Mouse (Mus musculus): Measurements from ENCODE around the gene Mn1.

Gene Mn1

DNA sequence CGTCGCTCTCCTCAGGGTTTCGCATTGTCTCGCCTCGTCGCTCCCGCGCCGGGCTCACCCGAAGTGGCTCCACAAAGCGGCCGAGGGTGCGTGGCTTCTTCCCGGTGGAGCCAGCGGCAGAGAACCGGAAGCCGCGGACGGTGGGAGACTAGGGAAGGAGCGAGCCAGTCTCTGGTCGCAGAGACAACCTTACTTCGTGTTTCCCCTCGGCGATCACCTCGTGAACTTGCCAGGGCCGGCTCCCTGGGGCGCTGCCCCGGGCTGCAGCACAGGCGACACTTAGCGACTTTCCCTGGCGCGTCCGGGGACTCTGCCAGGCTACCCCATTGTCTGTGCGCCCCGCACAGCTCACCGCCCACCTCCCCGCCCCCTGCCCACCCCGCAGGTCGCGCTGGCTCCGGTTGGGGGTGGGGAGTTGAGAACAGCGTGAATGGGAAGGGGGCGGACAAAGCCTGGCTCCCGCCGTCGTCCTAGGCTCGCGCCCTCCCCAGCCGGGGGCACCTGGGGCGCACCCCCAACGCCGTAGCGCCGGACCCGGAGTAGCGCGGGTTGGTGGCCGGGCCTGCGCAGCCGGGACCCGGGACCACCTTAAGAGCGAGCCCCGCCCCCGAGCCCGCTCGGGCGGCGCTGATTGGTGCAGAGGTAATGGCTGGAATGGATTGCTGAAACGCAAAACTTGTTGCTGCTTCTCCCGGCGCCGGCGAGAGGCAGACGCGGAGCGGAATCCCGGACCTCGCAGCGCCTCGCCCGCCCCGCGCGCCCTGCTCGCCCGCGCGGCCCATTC, at the start of gene Mn1:
Gene Mn1 (plus strand): TSS at position 772 of the 784 bp plus-strand sequence.
- DNase-seq (ENCODE audit: low read depth): no peak

DNA sequence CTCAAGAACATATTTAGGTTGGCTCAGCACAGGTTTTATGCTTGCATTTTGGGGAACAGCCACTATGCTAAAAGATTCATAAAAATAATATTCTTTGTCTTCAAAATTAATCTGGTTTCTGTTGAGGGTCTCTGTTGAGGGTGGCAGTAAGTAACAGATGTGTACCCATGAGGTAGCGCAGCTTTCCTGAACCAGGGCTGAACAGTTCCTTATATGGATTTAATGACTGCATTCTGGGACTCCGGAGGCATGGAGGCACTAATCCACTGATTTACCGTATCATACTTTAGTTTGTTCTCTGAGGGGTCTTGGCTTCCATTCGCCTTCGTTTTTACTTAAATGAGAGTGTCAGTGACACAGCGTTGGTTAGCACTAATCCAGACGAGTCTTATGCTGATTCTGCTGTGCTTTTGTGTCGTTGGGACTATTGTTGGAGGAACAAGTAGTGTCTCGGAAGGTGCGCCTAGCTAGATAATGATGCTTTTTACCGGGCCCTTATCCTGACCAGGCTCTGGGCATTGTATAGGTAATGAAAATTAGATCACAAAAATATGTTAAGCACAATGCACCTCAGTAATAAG, 49.1 kb upstream of the Mn1 start:
- no peak for DNase-seq (ENCODE audit: low read depth)

DNA sequence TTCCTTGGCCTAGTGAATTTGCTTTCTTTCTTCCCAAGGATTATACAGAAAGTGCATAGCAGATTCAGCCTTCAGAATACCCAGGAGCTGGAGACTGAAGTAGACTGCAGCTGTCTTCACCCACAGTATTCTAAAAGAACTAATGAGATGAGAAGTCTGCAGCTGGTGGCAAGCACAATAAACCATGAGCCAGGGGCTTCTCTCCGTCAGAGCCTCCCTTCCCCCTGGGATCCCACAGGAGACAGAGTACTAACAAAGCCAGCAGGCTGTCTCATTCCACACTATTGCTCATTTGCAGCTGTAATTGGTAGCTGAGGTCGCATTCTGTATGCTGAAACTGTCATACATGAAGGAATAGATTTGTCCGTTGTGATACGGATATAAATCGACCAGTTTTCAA, 48.6 kb upstream of the Mn1 start:
- DNase-seq (ENCODE audit: low read depth): no peak

DNA sequence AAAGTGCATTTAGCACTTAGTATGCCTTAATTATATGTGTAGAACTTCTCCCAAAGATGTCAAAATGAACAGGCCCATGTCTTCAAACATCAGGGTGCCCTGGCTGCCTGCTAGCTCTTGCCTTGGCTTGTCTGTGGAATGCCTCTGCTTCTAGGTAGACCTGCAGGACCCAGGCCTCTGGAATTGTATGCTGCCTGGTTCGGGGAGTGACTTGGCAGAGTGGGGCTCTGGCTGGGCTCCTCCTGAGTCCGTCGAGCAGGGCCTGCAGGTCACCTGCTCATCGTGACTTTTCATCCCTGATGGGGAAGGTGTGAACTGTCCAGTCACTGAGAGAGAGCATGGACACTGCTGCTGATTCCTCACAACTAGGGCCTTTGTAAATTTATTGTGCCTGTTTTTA, 41.5 kb upstream of the Mn1 start:
- DNase-seq (ENCODE audit: low read depth): no peak

DNA sequence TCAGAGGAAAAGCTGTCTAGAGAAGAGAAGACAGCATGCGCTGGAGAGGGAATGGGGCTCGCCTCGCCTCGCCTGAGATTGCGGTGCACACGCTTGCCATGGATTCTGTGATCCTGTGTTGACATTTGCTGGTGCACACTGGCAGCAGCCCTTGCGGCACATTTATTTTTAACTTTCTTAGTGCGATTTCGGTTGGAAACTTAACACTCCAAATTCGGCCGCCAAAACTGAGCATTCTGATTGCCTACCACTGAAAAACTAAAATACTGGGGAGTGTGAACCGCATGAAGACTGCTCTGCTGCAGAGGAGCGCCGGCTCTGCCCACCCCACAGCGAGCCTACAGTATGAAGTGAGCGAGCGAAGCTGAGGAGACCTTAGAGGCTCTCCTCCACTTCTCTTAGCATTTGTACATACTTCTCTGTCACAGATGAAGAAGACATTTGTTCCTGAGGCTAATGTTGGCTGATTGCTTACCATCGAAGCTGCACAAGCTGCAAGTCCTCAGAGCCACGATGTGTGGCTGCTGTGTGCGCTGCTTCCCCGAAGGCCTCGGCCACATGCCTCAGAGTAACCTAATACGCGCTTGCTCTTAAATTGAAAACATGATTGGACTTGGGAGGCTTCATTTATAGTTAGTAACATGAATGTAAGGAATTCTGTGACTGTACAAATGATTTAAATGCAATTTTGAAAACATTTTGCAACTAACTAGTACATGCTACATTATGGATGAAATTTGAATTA, 40.7 kb upstream of the Mn1 start:
- DNase-seq (ENCODE audit: low read depth): no peak

DNA sequence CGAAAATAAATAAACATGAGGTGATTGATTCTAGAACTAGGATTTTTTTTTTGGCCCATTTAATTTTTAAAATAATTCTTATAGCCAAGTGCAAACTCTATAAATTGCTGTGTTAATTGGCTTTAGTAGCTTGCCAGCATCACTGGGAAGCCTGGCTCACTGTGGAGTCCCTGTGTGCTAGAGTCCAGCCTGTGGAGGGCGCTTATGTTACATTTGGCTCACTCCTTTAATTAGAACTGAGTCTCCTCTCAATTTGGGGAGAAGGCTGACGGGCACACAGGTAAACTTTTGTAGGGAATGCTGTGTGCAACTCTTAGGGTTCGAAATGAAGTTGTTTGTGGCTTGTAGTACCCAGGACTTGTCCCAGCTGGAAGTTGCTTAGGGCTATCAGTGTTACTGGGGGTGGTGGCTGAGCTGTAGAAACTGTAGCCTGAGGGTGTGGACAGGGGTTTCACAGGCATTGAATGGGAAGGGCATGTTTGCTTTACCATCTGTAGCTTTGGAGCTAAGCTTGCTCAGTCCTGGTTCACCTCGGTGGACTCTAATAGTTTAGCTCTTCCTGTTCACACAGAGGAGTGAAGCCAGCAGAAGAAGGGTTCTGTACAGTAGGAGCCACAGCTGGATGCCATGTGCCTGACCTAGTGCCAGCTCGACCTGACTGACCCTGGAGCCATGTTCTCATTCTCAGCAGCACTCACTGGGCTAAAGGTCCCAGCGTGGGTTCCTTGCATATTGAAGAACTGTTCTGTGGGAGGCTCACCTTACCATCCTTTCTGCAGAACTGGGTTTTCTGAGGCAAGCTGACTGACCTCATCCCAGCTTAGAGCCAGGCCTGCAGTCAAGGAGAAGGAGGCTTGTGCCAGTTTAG, 38.8 kb upstream of the Mn1 start:
- DNase-seq (ENCODE audit: low read depth): no peak

DNA sequence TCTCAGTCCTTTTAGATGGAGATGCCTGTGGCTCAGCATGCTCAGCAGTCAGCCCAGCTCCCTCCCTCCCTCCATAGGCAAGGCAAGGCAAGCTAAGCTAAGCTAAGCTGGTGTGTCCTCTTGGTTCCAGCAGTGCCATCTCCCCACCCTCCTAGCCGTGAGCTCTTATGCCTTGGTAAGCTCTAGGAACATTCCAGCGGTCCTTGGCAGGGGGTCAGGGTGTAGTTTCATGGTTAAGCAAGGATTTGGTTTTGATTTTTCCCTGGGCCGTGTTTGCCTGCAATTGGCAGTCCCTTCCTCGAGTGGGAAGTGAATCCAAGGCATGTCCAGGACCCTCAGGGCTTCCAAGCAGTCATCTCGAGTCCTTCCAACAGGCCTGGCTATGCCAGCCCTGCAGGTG, 33.8 kb upstream of the Mn1 start:
- DNase-seq (ENCODE audit: low read depth): no peak

DNA sequence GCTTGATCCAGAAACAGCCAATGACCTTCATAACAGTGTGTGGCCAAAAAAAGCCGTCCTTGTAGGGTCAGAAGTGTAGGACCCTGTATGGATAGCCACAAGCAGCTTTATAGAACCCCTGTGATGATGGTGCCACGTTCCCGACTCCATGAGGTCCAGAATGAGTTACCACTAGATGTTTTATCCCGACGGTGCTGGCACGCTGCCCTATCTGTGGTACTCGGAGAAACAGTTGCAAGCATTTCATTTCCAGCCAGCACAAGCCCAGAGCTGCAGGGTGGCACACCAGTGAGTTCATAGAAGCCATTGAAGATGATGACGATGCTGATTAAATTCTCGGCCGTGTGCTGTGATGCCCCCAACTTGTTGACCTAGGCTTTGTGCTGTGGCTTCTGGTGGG, 26.3 kb upstream of the Mn1 start:
- no peak for DNase-seq (ENCODE audit: low read depth)

DNA sequence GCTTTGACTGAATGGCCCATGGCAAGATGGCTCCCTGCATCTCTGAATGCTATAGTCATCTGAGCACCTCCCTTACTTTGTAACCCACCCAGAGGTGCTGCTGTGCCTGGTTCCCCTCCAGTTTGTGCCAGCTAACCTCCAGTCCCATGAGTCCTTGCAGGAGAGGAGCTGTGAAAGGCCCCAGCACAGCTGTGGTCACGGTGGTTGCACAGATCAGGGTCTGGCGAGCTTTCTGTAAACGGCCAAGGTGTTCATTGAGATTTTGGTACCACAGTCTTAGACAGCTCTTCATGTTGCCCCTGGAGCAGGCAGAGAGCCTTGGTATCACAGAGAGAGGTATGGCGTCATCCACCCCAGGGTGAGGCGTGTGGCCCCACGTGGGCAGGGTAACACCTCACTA, 25.7 kb upstream of the Mn1 start:
- DNase-seq (ENCODE audit: low read depth): no peak

DNA sequence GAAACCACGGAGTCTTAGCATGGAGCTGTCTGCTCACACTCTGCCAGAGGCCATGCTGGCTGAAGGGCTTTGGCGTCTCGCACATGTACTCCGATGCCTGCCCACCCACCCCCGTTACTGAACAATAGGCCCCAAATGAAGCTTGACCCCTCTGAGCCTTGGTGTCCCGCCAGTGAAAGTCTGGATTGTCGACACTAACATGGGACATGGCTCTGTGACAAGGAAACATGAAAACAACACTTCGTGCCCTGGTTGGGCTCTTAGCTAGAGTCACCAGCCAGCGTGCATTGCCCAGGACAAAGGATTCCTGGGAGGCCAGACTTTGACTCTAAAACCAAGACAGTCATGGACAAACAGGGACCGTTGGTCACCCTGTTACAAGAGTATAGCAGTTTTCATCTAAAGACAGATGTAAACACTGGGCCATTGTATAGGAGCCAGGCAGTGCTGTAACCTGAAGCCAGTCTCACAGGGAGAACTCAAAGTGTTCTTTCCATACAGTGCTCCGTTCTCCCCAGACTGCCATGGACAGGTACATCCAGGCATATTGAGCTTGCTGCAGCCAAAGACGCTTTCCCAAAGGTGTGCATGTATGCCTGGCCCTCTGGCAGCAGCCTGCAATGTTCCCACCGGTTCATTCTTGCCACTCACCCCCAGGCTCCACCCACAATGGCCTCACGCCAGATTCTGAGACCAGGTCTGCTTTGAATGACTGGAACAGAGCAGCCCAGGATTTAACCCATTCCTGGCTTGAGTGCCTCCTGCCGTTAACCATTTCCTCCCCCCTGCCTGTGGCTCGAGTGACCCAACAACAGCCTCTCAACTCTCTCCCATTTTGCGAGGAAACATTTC, 23.6 kb upstream of the Mn1 start:
- DNase-seq (ENCODE audit: low read depth): no peak

DNA sequence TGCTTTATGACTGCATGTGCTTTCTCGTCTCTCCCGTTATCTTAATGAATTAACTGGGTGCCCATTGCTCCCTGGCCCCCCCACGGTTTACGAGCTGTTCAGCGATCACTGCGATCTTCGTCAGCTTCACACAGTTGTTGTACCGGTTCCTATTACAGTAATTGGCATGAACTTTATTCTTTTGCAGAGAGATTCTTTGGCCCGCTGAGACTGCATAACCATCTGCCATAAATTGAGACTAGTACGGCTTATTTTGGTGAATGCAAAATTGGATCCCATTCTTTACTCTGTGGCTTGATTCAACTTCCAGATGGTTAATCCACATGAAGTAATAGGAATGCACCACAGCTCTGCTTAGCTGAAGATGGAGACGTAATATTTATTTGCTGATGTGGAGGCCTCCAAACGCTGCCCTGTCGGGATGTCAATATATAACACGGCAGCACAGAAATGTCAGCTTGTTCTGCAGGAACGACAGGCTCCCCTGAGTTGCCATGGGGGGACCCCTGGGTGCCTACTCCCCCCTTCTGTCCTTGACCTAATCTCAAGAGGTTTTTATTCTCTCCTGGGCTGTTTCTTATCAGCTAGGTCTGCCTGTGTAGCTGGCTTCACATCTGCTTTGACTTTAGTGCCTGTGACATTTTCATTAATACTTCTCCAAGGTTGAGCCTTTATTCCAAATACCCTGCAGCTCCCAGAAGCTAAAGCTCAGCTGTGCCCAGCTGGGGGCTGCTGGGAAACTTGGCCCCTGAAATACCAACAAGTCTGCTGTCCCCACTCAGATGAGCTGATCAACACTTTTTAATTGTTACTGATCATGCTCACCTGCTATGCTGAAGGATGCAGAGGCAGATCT, 22.7 kb upstream of the Mn1 start:
- DNase-seq (ENCODE audit: low read depth): no peak

DNA sequence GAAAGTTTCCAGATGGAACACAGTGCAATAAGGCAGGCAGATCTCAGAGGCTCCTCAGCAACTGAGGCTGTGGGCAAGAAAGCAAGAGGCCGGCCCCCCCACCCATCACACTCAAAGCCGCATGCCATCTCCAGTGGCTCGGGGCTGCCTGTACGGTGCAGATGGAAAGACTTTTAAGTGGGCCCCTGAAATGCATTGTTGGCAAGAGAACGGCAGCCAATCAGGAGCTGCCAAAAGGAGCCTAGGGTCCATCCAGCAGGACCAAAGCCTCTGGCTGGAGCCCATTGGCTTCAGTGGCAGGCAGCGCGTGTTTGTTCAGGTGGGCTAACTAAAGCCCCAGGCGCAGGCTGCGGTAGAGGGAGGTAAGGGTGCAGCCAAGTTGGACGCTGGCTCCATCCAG, 21.4 kb upstream of the Mn1 start:
- no peak for DNase-seq (ENCODE audit: low read depth)

DNA sequence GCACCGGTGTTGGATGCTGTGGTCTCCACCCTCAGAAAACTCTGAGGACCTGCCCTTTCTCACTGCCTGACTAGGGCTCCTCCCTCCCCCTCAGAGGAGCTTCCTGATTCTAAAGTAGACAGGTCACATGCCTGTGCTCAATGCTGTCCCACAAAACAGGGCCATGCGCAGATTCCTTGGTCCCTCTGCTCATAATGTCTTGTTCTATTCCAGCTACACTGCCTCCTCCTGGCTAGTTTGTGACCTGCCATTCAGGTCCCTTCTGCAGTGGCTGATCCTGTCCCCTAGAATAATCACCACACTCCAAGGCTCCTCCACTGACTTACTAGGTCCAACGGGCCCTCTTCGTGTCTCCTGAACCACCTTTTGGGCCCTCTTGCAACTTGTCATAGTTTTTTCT, 21.0 kb upstream of the Mn1 start:
- DNase-seq (ENCODE audit: low read depth): no peak

DNA sequence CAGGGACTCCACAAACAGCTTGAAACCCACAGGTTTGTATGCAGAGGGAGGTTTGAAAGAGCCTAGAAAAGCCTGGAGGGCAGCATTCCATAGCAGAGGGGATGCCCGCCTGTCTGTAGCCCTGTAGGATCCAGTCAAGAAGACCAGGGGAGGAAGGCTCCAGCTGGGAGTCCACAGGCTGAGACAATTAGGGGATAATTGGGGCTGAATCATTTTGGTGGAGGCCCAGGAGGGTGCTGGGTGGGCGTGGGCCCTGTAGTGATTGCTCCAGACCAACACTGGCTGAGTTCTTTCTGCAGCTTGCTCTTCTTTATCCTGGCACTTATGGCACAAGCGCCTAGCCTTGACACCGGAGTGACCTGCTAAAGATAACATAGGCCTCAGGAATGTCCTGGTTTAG, 18.7 kb upstream of the Mn1 start:
- no peak for DNase-seq (ENCODE audit: low read depth)

DNA sequence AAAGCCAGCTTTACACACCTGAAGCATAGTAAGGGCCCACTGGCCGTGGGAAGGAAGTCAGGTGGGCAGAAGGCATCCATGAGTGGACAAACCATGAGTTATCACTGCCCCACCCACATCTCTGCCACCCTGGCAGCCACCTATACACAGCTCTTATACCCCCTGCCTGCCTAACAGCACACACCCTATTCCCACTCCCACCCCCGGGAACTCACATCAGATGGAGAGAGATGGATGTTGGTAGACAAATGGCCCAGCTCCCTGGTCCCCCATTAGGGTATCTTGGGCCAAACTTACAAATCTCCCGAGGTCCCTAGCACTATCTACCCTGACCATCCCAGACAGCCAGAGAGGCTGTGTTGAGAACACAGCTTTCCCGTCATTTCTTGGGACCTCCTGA, 17.9 kb upstream of the Mn1 start:
- no peak for DNase-seq (ENCODE audit: low read depth)

DNA sequence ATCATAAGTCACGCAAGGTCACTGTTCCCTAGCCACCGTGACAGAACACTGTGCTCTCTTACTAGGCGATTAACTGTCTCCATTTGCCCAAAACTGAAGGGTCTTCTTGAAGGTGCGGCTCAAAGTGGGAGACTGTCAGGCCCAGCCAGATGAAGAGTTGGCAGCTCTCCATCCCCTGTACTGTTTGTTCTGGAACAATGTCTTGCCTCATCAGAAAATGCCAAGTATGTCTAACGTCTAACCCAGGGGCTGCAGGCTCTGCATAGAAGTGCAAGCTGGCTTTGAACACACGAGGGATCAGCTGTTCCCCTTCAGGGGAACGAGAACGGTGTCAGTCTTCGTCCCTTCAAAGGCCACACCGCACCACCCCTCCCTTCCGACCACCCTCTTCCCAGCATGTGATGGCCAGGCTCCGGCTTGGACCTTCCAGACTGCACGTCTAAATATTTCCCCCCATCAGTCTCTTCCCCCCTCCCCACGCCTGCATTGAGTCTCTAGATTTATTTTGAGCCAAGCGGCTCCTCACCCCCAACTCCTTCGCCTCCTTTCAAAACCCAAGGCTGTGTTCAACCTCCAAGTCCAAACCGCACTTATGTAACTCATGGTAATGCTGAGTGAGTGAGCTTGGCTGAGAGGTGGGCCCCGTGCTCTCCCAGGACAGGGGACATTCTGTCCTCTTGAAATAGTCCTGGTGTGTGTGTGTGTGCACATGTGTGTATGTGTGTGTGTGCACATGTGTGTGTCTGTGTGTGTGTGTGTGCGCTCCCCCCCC, 15.1 kb upstream of the Mn1 start:
- DNase-seq (ENCODE audit: low read depth): no peak

DNA sequence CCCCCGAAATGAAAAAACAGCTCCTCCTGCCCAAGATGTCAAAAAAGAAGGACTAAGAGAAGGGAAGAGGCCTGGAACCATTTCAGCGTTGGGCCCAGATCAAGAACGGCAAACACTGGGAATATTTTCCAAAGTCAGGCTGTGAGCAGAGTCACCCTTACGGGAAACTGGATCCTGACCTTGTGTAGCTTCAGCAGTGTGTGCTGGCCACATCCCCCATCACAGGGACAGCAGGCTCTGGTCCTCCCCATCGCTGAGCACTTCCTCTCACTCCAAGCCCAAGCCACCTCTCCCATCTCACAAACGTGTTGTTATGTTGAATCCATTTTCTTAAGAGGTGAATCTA, 14.5 kb upstream of the Mn1 start:
- DNase-seq (ENCODE audit: low read depth): no peak

DNA sequence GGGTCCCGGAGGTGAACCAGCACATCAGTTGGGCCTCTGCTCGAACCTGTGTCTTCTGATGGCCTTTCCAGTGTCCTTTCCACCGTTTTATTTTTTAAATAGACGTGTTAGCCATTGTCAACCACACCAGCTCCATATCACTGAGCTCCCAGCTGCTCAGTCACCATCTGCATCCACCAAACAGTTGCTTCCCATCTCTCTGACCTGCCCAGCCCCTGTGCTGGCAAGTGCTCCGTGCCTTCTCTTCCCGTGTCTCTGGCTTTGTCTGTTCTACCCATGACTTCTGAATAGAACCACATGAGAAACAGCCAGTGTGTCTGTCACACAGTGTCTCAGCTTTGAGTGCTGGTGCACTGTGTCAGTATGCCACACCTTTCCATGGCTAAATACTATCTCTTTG, 12.4 kb upstream of the Mn1 start:
- no peak for DNase-seq (ENCODE audit: low read depth)

DNA sequence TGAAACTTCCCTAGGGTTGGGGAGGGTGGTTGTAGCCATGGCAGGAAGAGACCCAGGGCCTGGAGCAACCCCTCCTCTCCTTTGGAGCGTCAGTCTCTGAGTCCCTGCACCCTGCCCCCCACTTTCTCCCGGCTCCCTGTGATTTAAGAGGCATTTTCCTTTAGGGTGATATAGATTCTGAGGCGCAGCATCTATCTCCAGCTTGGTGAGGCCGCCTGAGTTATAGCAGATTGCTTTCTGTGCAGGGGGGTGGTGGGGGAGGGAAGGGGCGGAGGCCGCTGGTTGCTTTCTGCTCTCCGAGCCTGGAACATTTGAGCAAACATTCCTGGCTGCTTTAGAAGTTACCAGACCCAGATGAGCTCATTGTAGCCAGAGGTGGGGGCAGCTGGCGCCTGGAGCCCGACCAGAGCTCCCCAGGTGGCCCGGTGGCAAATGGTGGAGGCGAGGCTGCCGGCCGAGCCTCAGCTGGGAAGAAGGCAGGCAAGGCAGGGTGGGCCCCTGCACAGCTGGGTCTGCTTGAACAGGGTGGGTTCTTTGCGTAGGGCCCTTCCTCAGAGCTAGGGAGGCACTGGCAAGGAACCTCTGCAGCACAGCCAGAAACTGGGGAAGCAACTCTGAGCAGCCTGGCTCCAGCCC, 8.6 kb upstream of the Mn1 start:
- no peak for DNase-seq (ENCODE audit: low read depth)

Data from c-Kit-positive CD71-negative TER-119-negative erythroid progenitor cells, embryonic 14.5 days (primary cell).